ENCODE assay signal across 29 mouse cellular contexts in the genomic region with DNA sequence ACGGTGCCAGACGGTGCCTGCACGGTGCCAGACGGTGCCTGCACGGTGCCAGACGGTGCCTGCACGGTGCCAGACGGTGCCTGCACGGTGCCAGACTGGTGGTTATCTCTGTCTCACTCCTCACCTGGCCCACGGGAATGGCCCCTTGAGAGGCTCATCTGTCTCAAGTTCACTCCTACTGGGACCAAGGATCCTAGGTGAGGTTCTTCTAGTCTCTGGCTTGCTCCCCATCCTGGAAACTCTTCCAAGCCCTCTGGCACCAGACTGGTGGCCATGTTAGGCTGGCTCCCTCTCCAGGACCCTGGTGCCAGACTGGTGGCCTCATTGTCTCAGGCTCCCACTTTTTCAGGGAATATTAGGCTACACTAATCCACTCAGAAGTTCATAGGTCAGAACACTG. TPM values are rescaled to one million over a fixed set of nuclear protein-coding genes. Genes with fewer than 3 reads are reported as not detected.
DNase-seq lines count a peak whose midpoint lies in the region; ATAC-seq and TF ChIP-seq lines count a peak whose summit lies in the region.
"Had no signal": no experiment of that assay in that cellular context is flagged by ENCODE, and none has a peak within 500 bp of the region (broad histone marks: within the 10 kb centered on the region; RNA-seq: fewer than 3 reads in every experiment).

No protein-coding gene starts in this region.

- no peak overlapping the region for H3K4me3 ChIP-seq in forebrain, postnatal 0 days (ENCODE audit: low read depth, low read length)
- no peak overlapping the region for H3K4me3 ChIP-seq in forebrain, embryonic 13.5 days
- no peak overlapping the region for H3K4me3 ChIP-seq in cerebellum, adult 2 months (replicated peaks; ENCODE audit: insufficient read depth, low read depth, low read length)
- no peak overlapping the region for H3K4me3 ChIP-seq in limb, embryonic 10.5 days
- H3K4me3 ChIP-seq: embryonic facial prominence, embryonic 13.5 days; erythroblast, embryonic 14.5 days; forebrain, embryonic 12.5 days; heart, embryonic 10.5 days; heart, embryonic 15.5 days; kidney, embryonic 15.5 days; layer of hippocampus, adult 2 months; limb, embryonic 15.5 days; liver, embryonic 13.5 days; midbrain, embryonic 15.5 days had no signal

- no peaks in the 10 kb centered on the region for H3K4me1 ChIP-seq in forebrain, postnatal 0 days (ENCODE audit: insufficient read depth)
- peaks cover 4% of the 10 kb centered on the region; the same call in 1 of the 2 replicates for H3K4me1 ChIP-seq in forebrain, embryonic 13.5 days
- no peaks in the 10 kb centered on the region for H3K4me1 ChIP-seq in cerebellum, adult 2 months (ENCODE audit: control insufficient read depth, insufficient read depth, low read length)
- peaks cover 47% of the 10 kb centered on the region for H3K4me1 ChIP-seq in limb, embryonic 10.5 days
- H3K4me1 ChIP-seq: heart, embryonic 15.5 days; liver, embryonic 13.5 days; midbrain, embryonic 15.5 days had no signal

- no peaks in the 10 kb centered on the region for H3K27me3 ChIP-seq in forebrain, postnatal 0 days (ENCODE audit: insufficient read depth, low read length)
- H3K27me3 ChIP-seq in forebrain, embryonic 13.5 days, result no peaks in the 10 kb centered on the region
- H3K27me3 ChIP-seq in cerebellum, adult 2 months (ENCODE audit: control insufficient read depth, insufficient read depth, low read length), result no peaks in the 10 kb centered on the region
- H3K27me3 ChIP-seq in limb, embryonic 10.5 days (ENCODE audit: low read depth, poor library complexity, severe bottlenecking), result no peaks in the 10 kb centered on the region
- H3K27me3 ChIP-seq: embryonic facial prominence, embryonic 13.5 days; forebrain, embryonic 12.5 days; heart, embryonic 15.5 days; kidney, embryonic 15.5 days; limb, embryonic 15.5 days; liver, embryonic 13.5 days; midbrain, embryonic 15.5 days had no signal

- no peak for ATAC-seq in forebrain, postnatal 0 days
- no peak for ATAC-seq in forebrain, embryonic 13.5 days
- ATAC-seq: hindbrain, embryonic 16.5 days; midbrain, embryonic 15.5 days had no signal

- peak overlapping the region; percentile 21; the same call in 1 of the 2 replicates for H3K27ac ChIP-seq in forebrain, postnatal 0 days (ENCODE audit: low read depth, low read length)
- no peak overlapping the region for H3K27ac ChIP-seq in forebrain, embryonic 13.5 days
- H3K27ac ChIP-seq in cerebellum, adult 2 months (ENCODE audit: insufficient read depth, low read length), result no peak overlapping the region
- peak overlapping the region; percentile 61; the same call in 1 of the 2 replicates for H3K27ac ChIP-seq in limb, embryonic 10.5 days
- H3K27ac ChIP-seq: embryonic facial prominence, embryonic 13.5 days; forebrain, embryonic 12.5 days; heart, embryonic 15.5 days; layer of hippocampus, adult 2 months; limb, embryonic 15.5 days; liver, embryonic 13.5 days; midbrain, embryonic 15.5 days; stomach, postnatal 0 days had no signal

- H3K9me3 ChIP-seq in forebrain, postnatal 0 days (ENCODE audit: low read length), result no peaks in the 10 kb centered on the region
- no peaks in the 10 kb centered on the region for H3K9me3 ChIP-seq in forebrain, embryonic 13.5 days (replicated peaks)
- H3K9me3 ChIP-seq in limb, embryonic 10.5 days (replicated peaks), result no peaks in the 10 kb centered on the region
- H3K9me3 ChIP-seq: embryonic facial prominence, embryonic 13.5 days; forebrain, embryonic 12.5 days; heart, embryonic 10.5 days; heart, embryonic 15.5 days; kidney, embryonic 15.5 days; limb, embryonic 15.5 days; liver, embryonic 13.5 days; midbrain, embryonic 15.5 days had no signal

- TF ChIP-seq POLR2A in cerebellum, adult 2 months (IDR thresholded peaks at IDR 0.05; ENCODE audit: borderline replicate concordance, insufficient read depth, low read length), result no peak

- DNase-seq in forebrain, postnatal 0 days, result no peak
- DNase-seq in cerebellum, adult 2 months, result peak; percentile 36 to 40
- peak; percentile 48 to 54 for DNase-seq in cerebellum, postnatal 14 days
- no peak for DNase-seq in limb, embryonic 10.5 days (ENCODE audit: low spot score)
- DNase-seq in gastrocnemius, postnatal 10 days, result no peak
- DNase-seq in urinary bladder, postnatal 25 days (ENCODE audit: low spot score), result no peak
- DNase-seq: adrenal gland, adult 8-10 months; gastrocnemius, postnatal 14 days; heart, adult 11 months; kidney, adult 18-20 months; kidney, postnatal 36 days; liver, embryonic 13.5 days; lung, adult 2 months; lung, postnatal 10 days; right cerebral cortex, postnatal 25 days; thymus, adult 18-20 months; thymus, postnatal 25 days had no signal

- H3K4me2 ChIP-seq in forebrain, postnatal 0 days (ENCODE audit: low read depth), result no peak overlapping the region
- no peak overlapping the region for H3K4me2 ChIP-seq in forebrain, embryonic 13.5 days
- H3K4me2 ChIP-seq: embryonic facial prominence, embryonic 13.5 days; forebrain, embryonic 12.5 days; heart, embryonic 15.5 days; kidney, embryonic 15.5 days; limb, embryonic 15.5 days; liver, embryonic 13.5 days; midbrain, embryonic 15.5 days had no signal

- no peak for TF ChIP-seq CTCF in forebrain, postnatal 0 days (IDR thresholded peaks at IDR 0.05; ENCODE audit: low read depth)
- no peak for TF ChIP-seq CTCF in cerebellum, adult 2 months (IDR thresholded peaks at IDR 0.05; ENCODE audit: borderline replicate concordance, insufficient read depth, low read depth, low read length)

- 72% methylated on average over 5 of the region's 10 CpGs for WGBS in forebrain, postnatal 0 days
- WGBS in forebrain, embryonic 13.5 days, result 96% methylated on average over 9 of the region's 10 CpGs
- 6% methylated on average over 10 of the region's 10 CpGs for WGBS in cerebellum, adult 2 months
- 94% methylated on average over 10 of the region's 10 CpGs for WGBS in limb, embryonic 10.5 days

- H3K36me3 ChIP-seq in forebrain, postnatal 0 days (ENCODE audit: insufficient read depth), result no peaks in the 10 kb centered on the region
- no peaks in the 10 kb centered on the region for H3K36me3 ChIP-seq in forebrain, embryonic 13.5 days (ENCODE audit: poor library complexity, severe bottlenecking)
- no peaks in the 10 kb centered on the region for H3K36me3 ChIP-seq in limb, embryonic 10.5 days
- H3K36me3 ChIP-seq: embryonic facial prominence, embryonic 13.5 days; forebrain, embryonic 12.5 days; heart, embryonic 10.5 days; heart, embryonic 15.5 days; kidney, embryonic 15.5 days; limb, embryonic 15.5 days; liver, embryonic 13.5 days; midbrain, embryonic 15.5 days had no signal

- H3K9ac ChIP-seq in forebrain, postnatal 0 days, result no peak overlapping the region
- H3K9ac ChIP-seq in forebrain, embryonic 13.5 days, result no peak overlapping the region
- H3K9ac ChIP-seq: embryonic facial prominence, embryonic 13.5 days; forebrain, embryonic 12.5 days; heart, embryonic 15.5 days; kidney, embryonic 15.5 days; limb, embryonic 15.5 days; liver, embryonic 13.5 days; midbrain, embryonic 15.5 days had no signal

RNA-seq across cellular contexts. Expression of gene Pyroxd2, which starts 53.1 kb away (rescaled TPM):
- 1.3 and 2.6 TPM in 2 replicates for total RNA-seq in forebrain, postnatal 0 days (2014; rRNA removed)
- polyA plus RNA-seq in forebrain, postnatal 0 days (2015; fragmentation: Nextera tagmentation; extraction: Ambion mirVana), result 1.8 and 2.7 TPM in 2 replicates
- polyA plus RNA-seq in forebrain, embryonic 13.5 days (2015; fragmentation: Nextera tagmentation; extraction: Ambion mirVana), result 1.1 TPM in 2 replicates
- polyA plus RNA-seq in cerebellum, adult 2 months (2012; rRNA removed), result 2.4 and 3.1 TPM in 2 replicates
- polyA plus RNA-seq in limb, embryonic 10.5 days (2016; fragmentation: Nextera tagmentation; extraction: Ambion mirVana), result 0.30 and 0.74 TPM in 2 replicates
- total RNA-seq in gastrocnemius, postnatal 10 days (2021), result 1 to 10 TPM; 3.1 to 5.0 TPM

Comparison
In these comparisons a context has a peak if more than half of its experiments do, and no peak if none do; other contexts are left out.
1. H3K27ac ChIP-seq: peak in forebrain, postnatal 0 days (single experiment) and limb, embryonic 10.5 days (single experiment); none in forebrain, embryonic 13.5 days (single experiment) and cerebellum, adult 2 months (single experiment).
2. DNase-seq: peak in cerebellum, adult 2 months (2 of 2) and cerebellum, postnatal 14 days (2 of 2); none in forebrain, postnatal 0 days (single experiment), limb, embryonic 10.5 days (single experiment), gastrocnemius, postnatal 10 days (single experiment) and urinary bladder, postnatal 25 days (single experiment).